Mouse (Mus musculus) liver, postnatal 0 days (tissue): ENCODE measurements around the gene Gm20503.

ENCODE experiments used
- CTCF ChIP-seq: sonication (generic); IDR thresholded peaks from 2 replicates; pipeline ENCODE4 v1.5.1; 2016; ENCODE audit warnings: antibody characterized with exemption, low read depth
- EP300 ChIP-seq: IDR thresholded peaks from 2 replicates; pipeline ENCODE4 v1.6.1; 2016; ENCODE audit warnings: antibody characterized with exemption, low read depth, mild to moderate bottlenecking

DNA sequence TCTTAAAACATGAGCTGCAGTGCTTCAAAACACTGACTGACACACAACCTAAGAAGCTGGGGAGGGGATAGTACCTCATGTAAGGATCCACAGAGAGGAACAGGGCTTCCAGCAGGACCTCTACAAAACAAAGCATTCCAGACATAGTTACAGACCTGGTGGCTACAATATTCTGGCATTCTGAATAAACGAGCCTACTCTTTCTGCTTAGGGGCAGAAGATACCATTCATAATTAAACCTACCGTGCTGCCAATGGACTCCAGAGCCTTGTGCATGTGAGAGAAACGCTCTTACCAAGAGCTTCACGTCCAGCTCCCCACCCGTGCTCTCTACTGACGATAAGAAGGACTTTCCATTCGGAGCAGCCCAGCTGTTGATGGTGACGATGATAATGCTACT, 20.2 kb upstream of the Gm20503 start:
- TF ChIP-seq CTCF (no peak), EP300 (no peak)
